Mouse (Mus musculus): ENCODE data around the gene Tep1.
A peak's percentile ranks its signal among the peaks of the same experiment; 100 is the strongest.
"Not testable (repeated sequence)": the region's sequence is repeated elsewhere in the genome, so short reads cannot be mapped to it uniquely, and the experiment has no call there.

Tep1 gene

DNA sequence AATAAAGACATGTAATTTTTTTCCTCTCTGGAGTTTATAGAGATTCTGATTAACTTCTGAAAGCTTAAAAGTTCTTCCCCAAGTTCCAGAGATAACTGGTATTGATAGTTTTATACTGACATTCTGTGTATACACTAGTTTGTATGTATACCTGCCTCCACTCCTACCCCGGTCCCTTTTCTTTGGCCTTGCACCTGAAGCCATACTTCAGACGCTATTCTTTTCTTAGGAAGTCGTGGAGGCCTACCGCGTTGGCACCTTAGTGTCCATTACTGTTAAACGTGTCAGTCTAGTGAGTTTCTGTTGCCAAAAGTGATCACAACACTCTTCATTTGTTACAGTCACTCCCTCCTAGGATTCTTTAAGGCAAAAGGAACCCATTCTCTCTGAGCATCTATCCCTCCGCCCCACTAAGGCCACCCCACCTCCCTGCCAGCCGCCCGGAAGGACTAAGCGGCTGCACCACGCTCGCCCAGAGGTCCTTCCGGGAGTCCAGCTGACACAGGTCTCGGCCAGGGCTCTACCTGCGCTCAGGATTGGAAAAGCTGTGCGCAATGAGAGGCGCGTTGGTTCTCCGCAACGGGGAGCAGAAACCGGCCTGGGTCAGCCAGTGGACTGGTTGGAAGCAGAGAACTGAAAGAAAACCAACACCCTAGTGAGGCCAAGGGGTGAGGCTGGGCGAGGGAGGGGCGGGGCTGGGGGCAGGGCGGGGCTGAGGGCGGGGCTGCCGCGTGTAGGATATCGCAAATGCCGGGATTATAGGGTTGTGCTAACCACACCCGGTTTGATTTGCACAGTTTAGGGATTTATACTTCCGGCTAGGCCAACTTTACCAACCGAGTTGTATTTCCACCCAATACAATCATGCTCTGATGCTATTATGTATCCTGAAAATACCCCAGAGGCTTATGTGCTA, at the start of gene Tep1:
Tep1 (minus strand) TSS at position 672 of the 916 bp plus-strand sequence.
- peak; percentile 66 to 68 for DNase-seq

DNA sequence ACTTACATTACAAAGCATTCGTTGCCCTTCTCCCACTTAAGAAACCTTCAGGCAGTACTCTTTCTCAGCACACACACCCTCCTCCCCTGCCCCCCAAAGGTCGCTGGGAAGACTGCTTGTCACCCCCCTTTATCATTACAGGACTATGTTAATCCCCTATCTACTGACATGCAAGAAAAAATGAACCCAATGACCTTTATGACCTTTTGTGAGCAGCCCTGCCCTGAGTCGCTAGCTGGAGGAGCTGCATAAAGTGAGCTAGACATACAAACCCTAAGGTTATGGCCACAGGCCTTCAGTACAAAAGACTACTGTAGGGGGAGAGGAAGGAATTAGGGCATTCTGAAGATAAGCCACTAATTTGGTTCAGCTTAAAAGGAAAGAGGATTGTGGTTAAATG, 41.0 kb upstream of the Tep1 start:
- no peak for DNase-seq

DNA sequence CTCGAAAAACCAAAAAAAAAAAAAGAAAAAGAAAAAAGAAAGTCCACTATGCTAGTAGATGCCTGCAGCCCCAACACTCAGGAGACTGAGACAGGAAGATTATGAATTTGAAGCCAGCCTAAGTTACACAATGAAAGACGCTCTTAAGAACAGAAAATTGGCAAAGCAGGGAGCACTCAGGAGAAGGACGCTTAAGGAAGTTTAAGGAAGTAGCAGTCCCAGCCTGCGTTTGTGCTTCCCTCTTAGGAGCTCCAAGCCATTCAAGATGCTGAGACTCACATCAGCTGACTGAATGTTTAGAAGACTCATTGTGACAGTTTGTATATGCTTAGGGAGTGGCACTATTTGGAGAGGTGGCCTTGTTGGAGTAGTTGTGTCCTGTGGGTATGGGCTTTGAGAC, 37.8 kb upstream of the Tep1 start:
- DNase-seq, result no peak

DNA sequence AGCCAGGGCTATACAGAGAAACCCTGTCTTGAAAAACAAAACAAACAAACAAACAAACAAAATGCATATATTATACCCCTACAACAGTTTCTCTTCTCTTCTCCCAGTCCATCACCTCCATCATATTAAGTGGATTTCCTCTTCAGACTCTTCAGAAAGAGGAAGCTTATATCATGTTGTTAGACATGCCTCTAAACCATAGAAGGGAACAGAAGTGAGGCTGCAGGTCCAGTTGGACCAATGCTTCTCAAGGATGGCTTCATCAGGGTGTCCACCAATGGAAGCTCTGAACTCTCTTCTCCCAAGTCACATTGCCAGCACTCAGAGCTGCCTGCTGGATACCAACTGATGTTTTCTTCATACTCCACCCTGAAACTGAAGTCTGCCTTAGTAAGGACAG, 35.0 kb upstream of the Tep1 start:
- not testable (repeated sequence) for DNase-seq

DNA sequence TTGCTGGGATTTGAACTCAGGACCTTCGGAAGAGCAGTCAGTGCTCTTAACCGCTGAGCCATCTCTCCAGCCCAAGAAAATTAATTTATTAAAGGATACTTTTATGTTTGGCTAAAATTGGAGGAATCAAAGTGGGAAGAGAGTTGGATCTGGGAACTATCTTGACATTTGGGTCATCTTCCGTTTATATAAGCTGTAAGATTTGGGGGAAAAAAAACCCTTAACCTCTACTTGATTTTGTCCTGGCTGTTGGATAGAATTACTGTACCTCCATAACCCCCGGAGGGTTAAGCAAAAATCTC, 34.4 kb upstream of the Tep1 start:
- no peak for DNase-seq

DNA sequence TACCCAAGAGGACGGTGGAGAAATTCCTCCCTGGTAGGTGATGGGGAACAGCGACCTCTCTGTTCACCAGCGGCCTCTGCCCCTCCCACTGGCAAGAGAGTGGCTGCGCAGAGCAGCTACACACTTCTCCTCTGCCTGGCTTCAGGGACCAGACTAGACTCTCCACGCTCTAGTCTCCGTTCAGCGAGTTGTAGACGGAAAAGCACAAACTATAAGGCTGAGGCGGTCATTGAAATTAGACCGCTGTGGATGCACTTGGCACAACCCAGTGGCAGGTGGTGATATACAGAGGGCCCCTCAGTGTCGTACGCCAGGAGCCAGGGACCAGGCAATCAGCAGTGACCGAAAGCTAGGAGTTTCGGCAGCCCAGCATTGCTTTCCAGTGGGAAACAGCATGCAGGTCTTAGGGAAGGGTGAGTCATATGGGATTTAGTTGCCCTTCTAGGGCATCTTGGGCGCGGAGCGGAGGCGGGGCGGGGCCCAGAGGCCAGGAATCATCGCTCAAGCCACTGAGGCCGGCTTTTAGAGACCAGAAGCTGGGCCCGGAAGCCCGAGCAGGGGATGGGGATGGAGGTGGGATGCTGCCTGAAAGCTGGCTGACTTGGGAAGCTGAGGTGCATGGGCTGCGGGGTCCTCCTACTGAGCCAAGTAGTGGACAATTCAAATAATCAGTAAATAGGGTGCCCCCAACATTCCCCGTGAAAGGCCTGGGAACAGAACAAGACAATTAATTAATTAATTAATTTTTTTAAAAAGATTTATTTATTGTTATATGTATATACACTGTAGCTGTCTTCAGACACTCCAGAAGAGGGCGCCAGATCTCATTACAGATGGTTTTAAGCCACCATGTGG, 33.8 kb upstream of the Tep1 start:
- DNase-seq, result no peak

DNA sequence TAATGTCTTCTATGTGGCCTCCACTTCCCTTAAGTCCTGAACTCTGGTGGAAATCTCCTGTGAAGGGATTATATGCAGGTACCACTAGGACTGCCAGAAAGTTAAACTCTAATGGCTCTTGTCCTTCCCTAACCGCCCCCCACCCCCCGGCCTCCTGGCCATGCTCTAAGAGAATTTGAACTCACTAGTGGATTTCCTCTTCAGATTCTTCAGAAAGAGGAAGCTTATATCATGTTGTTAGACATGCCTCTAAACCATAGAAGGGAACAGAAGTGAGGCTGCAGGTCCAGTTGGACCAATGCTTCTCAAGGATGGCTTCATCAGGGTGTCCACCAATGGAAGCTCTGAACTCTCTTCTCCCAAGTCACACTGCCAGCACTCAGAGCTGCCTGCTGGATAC, 27.6 kb upstream of the Tep1 start:
- DNase-seq, result not testable (repeated sequence)

DNA sequence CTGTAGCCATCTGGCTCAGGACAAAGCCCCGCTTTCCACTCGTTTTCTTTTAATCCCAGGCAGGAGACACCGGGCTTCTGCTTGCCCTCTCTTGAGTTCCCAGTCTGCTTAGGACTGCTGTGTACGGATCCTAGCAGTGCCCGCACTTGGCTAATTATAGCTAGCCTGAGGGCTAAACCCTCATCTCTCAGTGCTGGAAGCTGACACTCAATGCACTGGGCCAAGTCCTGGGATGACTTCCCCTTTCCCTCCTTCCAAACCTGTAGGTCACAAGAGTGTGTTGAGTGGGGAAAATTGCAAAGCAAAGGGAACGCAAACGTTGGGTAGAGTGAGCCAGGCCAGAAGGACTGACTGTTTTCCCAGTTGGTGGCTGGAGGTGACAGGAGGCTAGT, 27.0 kb upstream of the Tep1 start, which contains the start of gene Klhl33:
Klhl33 (minus strand) TSS at position 134 of the 392 bp plus-strand sequence.
- no peak for DNase-seq

DNA sequence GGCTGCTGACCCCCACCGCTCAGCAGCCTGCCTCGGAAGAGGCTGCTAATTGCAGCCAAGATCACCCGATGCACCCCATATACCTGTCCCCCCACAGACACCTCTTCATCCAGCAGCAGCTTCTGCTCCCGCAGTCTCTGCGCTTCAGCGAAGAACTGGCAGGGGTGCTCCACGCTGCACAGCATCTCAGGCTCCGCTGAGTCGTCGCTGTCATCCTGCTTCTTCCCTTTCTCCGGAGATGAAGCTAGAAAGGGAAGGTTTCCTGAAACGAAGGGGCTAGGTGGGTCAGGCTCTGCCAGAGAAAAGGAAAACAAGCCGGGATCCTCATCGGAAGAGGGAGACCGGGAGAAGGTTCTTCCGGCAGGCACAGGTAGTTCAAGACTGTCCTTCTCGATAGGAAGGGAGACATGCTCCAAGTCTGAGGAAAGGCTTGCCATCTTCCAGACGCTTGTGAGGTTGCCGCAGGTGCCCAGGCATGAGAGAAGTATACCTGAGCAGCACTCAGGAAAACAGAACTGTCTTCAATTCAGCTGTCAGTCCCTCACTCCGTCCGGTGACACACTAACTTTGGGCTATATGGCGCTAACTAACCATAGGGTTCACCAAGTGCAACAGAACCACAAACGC, 26.5 kb upstream of the Tep1 start:
- no peak for DNase-seq

DNA sequence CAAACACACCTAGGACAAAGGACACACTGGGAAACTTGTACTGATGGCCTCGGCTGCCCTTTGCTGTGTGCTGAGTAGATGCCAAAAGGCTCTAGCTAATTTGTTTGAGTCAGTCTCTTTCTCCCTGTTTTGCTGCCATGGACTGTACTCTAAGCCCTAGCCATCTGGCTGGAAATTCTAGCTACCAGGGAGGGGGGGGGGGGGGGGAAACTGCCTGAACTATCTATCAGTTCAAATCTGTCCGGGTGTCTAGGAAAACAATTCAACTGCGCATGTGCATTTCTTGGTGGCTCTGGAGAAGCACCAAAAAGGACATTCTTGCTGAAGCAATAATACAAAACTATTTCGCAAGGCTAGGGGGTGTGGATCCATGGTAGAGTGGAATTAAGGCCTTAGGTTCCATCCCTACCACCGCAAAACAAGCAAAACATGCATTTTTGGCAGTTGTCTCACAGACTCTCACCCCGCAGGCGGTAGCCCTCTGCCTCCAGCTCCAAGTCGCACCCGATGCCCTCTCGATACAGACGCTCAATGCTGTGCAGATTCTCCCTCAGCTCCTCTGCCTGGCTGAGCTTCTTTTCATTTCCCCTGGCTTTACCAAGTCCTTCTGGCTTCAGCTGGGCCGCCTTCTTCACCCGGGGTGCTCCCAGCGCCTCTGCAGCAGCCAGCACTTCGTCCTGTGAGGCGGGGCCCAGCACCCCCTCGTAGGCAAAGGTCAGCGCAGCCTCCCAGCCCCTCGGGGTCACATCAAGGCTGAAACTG, 25.8 kb upstream of the Tep1 start:
- DNase-seq, result no peak

DNA sequence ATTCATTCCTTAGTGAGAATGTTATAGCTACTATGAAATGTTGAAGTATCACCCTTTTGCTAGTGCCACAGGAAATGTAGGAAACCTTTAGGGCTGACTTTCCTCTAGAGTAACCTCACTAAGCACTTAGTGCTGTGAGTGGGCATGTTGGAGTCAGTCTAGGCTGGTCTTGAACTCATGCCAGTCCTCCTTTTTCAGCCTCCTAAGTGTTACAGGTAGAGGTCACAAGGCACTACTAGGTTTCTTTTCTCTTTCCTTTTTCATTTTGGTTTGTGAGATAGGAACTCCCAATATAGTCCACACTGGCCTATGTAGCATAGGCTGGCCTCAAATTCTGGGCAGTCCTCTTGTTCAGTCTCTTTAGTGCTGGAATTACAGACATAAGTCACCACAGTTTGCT, 25.0 kb upstream of the Tep1 start:
- no peak for DNase-seq

DNA sequence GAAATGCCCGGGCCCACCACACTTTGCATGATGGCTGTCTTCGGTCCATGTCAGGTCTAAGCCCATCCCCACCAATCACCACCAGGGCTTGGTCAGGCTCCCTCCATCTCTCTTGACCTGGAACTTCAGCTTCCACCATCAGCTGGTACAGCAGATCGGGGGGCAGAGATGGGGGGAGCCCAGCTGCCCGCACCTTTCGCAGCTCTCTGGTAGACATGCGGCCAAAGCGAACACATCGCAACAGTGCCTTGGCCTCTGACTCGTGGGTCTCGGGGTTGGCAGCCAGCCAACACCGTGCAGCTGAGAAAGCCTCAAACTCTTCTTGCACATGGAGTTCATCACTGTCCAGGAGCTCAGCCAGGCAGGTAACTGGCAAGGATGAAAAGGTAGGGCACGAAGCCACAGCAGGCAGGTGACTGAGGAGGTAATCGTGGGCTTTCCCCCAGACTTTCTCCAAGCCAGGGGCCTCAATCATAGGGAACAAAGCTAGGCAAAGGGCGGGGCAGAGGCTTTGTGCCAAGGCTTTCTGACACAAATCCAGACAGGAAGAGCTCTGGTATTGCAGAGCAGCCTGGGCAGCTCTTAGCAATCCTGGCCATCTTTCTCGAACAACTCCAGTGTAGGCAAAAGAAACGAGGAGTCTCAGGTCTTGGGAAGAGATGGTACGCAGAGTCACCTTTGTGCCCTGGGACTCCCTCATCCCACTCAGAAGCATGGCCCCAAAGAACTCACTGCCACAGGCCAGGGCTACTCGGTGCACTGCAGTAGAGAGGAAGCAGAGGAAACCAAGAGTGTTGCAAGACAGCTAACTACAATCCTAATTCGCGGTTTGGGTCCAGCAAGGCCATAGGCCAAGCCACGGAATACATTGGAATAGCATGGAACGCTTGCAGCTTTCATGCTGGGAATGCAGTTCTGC, 22.4 kb upstream of the Tep1 start:
- DNase-seq, result no peak

DNA sequence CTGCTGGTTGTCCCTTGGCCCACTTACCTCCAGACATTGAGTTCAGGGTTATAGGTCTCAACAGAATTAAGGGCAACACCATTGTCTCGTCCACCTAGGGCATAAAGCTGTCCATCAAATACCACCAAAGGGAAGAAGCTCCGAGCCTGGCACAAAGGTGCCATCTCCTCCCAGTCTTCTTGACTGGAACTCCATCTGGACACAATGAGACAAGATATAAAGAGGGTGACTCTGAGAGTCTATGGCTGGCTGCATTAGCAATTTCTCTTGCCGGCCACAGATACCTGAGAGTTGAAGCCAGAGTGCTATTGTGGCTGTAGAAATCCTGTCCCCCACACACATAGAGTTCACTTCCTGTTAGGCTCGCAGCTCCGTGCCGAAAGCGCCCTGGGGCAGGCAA, 21.7 kb upstream of the Tep1 start:
- DNase-seq, result no peak

DNA sequence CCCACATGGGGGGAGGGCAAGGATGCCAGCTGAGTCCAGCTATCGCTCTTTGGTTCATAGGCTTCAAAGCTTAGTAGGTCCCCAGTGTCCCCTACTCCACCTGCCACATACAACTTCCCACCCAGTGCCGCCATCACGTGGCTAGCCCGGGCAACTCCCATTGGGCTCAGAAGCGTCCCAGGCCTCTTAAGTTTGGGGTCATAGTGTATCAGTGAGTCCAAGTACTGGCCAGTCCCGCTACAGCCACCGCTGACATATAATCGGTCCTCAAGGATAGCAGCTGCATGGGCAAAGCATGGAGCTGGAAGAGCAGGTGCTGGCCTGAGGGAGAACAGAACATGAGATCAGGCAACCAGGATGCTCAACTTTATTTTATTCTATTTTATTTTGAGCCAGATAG, 21.3 kb upstream of the Tep1 start:
- no peak for DNase-seq

DNA sequence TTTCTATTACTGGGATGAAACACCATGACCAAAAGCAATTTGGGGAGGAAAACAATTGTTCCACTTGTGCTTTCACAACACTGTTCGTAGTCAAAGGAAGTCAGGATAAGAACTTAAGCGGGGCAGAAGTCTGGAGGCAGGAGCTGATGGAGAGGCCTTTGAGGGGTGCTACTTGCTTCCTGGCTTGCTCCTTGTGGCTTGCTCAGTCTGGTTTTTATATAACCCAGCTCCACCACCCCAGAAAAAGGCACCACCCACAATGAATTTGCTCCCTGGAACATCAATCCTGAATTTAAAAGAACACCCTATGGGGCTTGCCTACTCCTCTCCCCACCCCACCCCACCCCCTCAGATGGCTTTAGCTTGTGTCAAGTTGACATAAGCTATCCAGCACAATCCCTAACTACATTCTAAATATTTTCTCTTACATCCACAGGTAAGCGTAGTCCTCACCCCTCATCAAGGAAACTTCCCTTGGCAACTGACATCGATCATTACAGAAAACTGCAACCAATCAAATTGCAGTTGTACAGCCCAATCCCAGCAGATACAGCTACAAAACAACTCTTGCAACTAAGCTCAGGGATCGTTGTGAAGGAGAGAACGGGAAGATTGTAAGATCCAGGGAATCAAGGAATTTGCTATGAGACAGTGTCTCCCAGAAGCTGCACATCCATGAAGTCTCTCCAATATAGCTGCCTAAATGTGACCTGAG, 6.0 kb upstream of the Tep1 start:
- no peak for DNase-seq

DNA sequence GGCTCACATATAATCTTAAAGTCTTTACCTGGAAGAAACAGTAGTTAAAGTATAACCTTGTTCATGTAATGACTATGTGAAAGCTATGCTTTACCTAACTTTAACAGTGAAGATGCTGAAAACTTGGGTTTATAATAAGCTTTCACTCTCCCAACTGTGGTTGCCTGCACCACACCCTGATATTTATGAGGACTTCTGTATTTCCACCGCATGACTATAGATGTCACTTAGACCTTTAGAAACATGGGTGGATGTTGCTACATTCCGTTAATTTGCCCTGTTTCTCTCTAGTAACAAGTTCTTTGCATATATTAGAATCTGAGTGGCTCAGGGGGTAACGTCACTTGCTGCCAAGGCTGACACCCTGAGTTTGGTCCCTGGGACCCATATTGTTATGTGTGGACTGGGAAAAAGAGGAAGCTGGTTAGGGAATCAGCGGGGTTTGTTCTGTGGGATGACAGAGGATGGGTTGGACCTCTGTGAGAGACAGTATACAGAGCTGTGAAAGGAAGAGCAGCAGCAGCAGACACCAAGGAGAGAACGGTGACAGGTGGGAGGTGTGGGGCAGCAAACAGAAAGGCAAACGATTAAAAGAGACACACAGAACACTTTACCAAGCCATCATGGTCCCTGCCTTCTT, 5.4 kb upstream of the Tep1 start:
- no peak for DNase-seq

DNA sequence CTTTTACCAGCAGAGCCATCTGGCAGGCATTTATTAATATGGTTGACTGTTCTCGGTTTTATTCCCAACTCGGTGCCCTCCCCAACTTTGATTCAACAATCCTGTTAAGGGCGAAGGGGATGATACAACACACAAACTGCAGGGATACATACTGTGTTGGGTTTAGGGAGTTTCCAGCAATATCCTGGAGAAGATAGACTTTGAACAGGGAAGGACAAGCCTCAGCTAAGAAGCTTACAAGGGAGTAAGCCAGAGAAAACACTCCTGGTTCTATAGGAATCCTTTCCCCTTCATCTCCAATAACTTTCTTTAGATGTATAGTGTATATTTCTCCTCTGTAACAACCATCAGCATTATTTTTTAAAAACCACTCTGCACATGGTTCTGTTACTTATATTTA, 4.8 kb upstream of the Tep1 start:
- no peak for DNase-seq

DNA sequence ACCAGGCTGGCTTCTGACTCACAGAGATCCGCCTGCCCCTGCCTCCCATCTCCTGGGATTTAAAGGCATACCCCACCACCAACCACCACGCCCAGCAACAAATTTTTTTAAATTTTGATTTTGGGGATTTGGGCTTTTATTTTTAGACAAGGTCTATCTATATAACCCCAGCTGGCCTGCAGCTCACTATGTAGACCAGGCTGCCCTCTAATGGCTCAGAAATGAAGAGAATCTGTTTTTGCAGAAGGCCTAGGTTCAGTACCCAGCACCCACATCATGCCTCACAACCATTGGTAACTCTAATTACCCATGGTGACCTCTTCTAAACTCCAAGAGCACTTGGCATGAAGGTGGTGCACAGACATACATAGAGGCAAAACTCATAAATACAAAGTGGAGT, 924 bp upstream of the Tep1 start:
- no peak for DNase-seq

DNA sequence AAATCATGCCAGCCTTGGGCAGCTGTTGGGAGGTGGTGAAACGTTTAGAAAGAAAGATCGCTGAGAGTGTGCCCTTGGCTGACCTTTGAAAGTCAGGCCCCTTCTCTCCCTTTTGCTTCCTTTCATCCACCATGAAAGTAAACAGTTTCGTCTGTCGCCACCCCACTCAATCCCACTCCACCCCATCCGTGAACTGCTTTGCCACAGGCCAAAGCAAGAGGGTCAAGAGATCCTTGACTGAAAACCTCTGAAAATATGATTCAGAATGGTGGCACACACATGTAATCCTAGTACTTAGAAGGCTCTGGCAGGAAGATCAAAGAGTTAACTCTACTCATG, 414 bp upstream of the Tep1 start:
- peak in 1 of 2 experiments; percentile 10 for DNase-seq

DNA sequence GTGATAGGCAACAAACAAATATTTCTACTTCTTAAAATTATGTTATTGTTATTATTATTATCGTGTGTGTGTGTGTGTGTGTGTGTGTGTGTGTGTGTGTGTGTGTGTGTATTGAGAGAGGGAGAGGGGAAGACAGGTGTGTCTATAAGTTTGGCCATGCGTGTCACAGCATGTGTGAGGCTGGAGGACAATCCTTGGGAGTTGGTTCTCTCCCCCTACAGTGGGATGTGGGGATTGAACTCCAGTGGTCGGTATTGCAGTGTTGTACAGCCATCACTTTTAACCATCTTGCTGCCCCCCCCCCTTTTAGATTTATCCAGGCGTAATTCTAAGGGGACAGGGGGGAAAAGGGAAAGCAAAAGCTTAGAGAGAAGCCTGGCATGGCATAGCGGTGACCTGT, 1.7 kb downstream of the Tep1 start:
- no peak for DNase-seq

DNA sequence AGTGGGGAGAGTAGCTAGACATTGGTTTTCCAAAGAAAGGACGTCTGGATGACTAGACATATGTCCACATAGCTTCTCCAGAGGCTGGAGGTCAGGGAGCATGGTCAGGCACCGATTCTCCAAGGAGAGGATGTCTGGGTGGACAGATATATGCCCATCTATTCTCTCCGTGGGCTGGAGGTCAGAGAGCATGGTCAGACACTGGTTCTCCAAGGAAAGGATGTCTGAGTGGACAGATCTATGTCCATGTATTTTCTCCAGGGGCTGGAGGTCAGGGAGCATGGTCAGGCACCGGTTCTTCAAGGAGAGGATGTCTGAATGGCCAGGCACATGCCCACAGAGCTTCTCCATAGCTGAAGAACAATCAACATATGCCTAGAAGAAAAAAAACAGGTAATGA, 2.1 kb downstream of the Tep1 start:
- DNase-seq, result no peak
